Mouse (Mus musculus): ENCODE results near the gene Gm9999. TPM values are rescaled to one million over a fixed set of nuclear protein-coding genes. Genes with fewer than 3 reads are reported as not detected.
A peak's percentile ranks its signal among the peaks of the same experiment; 100 is the strongest.
"Not testable (repeated sequence)": the region's sequence is repeated elsewhere in the genome, so short reads cannot be mapped to it uniquely, and the experiment has no call there.

The Gm9999 gene
- polyA plus RNA-seq, 1 experiment from 2014 or later = not detected

GRCm38 (mm10) chr7:46985718-46986505 is 2.5 kb downstream of the Gm9999 start:
- no peak overlapping the region for H3K4me2 ChIP-seq (replicated peaks)
- no peak overlapping the region for H3K9ac ChIP-seq
- WGBS = 44% methylated on average over 8 of the region's 8 CpGs
- ATAC-seq (ENCODE audit: low FRiP score, low read depth) = no peak
- no peak overlapping the region for H3K4me3 ChIP-seq
- 0 out of 2 replicates have a peak overlapping the region, but pooled peaks have one; percentile 22 for H3K27ac ChIP-seq
- H3K4me1 ChIP-seq = peaks cover 18% of the 10 kb centered on the region
- H3K36me3 ChIP-seq = peaks cover 6% of the 10 kb centered on the region; the same call in 1 of the 2 replicates
- no peaks in the 10 kb centered on the region for H3K9me3 ChIP-seq
- H3K27me3 ChIP-seq = no peaks in the 10 kb centered on the region

DNA sequence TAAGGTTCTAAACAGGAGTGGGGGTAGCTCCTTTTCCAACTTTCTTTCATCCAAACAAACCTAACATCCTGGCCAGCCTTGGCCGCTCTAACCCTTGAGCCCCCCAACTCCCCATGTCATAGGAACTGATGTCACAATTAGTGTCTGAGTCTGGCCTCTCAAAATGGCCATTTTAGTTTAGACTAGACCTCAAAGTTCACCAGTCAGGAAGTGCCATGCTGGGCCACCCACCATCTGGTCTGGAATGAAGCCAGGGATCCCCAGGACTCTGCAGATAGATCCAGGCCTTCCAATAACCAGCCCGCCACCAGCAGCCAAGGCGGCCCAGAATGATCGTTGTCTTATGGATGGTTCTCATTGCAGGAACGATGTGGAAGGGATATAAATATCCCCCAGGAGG is 3.3 kb downstream of the Gm9999 start:
- no peak for ATAC-seq (ENCODE audit: low FRiP score, low read depth)
- Histone ChIP-seq H3K27ac (0 out of 2 replicates have a peak overlapping the region, but pooled peaks have one; percentile 22), H3K4me3 (no peak overlapping the region), H3K4me1 (peaks cover 18% of the 10 kb centered on the region), H3K9ac (no peak overlapping the region), H3K9me3 (no peaks in the 10 kb centered on the region), H3K36me3 (peaks cover 8% of the 10 kb centered on the region), H3K27me3 (no peaks in the 10 kb centered on the region), H3K4me2 (replicated peaks) (no peak overlapping the region)
- 30% methylated on average over 5 of the region's 5 CpGs for WGBS

DNA sequence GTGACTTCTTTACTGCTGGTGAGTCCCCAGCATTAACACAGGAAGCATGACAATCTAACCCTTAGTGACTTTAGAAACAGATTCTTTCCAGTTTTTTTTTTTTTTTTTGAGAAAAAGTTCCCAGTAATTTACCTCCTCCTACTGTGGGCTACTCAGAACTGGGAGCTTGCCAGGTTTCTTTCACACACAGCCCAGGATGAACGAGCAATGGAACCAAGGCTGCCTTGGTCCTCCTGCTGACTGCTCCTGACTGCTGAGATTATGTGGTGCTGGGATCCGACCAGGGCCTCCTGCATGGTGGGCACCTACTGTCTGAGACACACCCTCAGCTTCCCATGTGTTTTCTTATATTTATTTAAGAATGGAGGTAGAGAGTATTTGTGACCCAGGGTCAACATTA is 3.7 kb downstream of the Gm9999 start:
- peaks cover 18% of the 10 kb centered on the region for H3K4me1 ChIP-seq
- H3K9ac ChIP-seq = no peak overlapping the region
- no peak for ATAC-seq (ENCODE audit: low FRiP score, low read depth)
- H3K4me3 ChIP-seq = no peak overlapping the region
- no peaks in the 10 kb centered on the region for H3K27me3 ChIP-seq
- no peak overlapping the region for H3K27ac ChIP-seq
- H3K4me2 ChIP-seq (replicated peaks) = no peak overlapping the region
- WGBS = 43% methylated on average over 2 of the region's 2 CpGs
- H3K36me3 ChIP-seq = peaks cover 12% of the 10 kb centered on the region
- H3K9me3 ChIP-seq = no peaks in the 10 kb centered on the region

- WGBS = 86% methylated on average over 4 of the region's 4 CpGs
These were observed 6.0 kb downstream of the Gm9999 start for GRCm38 (mm10) chr7:46989387-46989786.

GRCm38 (mm10) chr7:46993079-46993478 is 9.7 kb downstream of the Gm9999 start:
- WGBS = 87% methylated on average over 8 of the region's 8 CpGs
- H3K27ac ChIP-seq = no peak overlapping the region
- no peaks in the 10 kb centered on the region for H3K4me1 ChIP-seq
- no peaks in the 10 kb centered on the region for H3K27me3 ChIP-seq
- H3K4me2 ChIP-seq (replicated peaks) = no peak overlapping the region
- H3K4me3 ChIP-seq = no peak overlapping the region
- no peak for ATAC-seq (ENCODE audit: low FRiP score, low read depth)
- peaks cover 67% of the 10 kb centered on the region for H3K36me3 ChIP-seq
- no peak overlapping the region for H3K9ac ChIP-seq
- no peaks in the 10 kb centered on the region for H3K9me3 ChIP-seq

More at GRCm38 (mm10) chr7:46989387-46989786, 6.0 kb downstream of the Gm9999 start:
- H3K9me3 ChIP-seq; ATAC-seq (ENCODE audit: low FRiP score, low read depth); H3K4me2 ChIP-seq (replicated peaks); H3K27me3 ChIP-seq; H3K27ac ChIP-seq; H3K9ac ChIP-seq; H3K4me3 ChIP-seq: not testable (repeated sequence)
- Histone ChIP-seq H3K36me3 (peaks cover 33% of the 10 kb centered on the region), H3K4me1 (peaks cover 18% of the 10 kb centered on the region)

GRCm38 (mm10) chr7:46995558-46995957 is 12.2 kb downstream of the Gm9999 start:
- H3K4me3 ChIP-seq = no peak overlapping the region
- no peaks in the 10 kb centered on the region for H3K9me3 ChIP-seq
- H3K4me2 ChIP-seq (replicated peaks) = no peak overlapping the region
- no peak overlapping the region for H3K27ac ChIP-seq
- H3K36me3 ChIP-seq = peaks cover 79% of the 10 kb centered on the region
- no peak for ATAC-seq (ENCODE audit: low FRiP score, low read depth)
- H3K27me3 ChIP-seq = no peaks in the 10 kb centered on the region
- 94% methylated on average over 3 of the region's 3 CpGs for WGBS
- peaks cover 4% of the 10 kb centered on the region for H3K4me1 ChIP-seq
- H3K9ac ChIP-seq = no peak overlapping the region

DNA sequence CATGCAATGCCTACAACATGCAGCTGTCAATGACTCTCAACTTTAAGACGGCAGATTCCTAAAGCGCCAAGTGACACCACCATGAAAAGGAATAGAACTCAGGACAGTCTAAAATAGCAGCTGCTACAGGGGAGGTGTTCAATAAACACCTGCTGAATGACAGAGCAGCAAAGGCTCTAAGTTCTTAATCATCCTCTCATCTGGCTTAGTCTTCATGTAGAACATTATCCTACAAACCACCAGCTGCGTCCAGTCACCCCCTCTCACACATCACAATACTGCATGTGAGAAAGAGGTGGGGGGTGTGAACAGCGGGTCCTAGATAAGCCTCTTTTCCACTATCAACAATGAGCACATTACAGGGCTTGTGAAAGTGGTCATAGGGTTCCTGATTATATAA is 13.6 kb downstream of the Gm9999 start:
- Histone ChIP-seq H3K4me3 (no peak overlapping the region), H3K9ac (no peak overlapping the region), H3K9me3 (no peaks in the 10 kb centered on the region), H3K4me2 (replicated peaks) (no peak overlapping the region), H3K4me1 (peaks cover 13% of the 10 kb centered on the region), H3K27ac (no peak overlapping the region), H3K27me3 (no peaks in the 10 kb centered on the region), H3K36me3 (peaks cover 72% of the 10 kb centered on the region)
- 93% methylated on average over 4 of the region's 4 CpGs for WGBS
- ATAC-seq (ENCODE audit: low FRiP score, low read depth) = peak; percentile 32; the same call in 1 of the 2 replicates

GRCm38 (mm10) chr7:46997644-46998395 is 14.4 kb downstream of the Gm9999 start:
- no peak overlapping the region for H3K4me3 ChIP-seq
- H3K4me1 ChIP-seq = peaks cover 22% of the 10 kb centered on the region
- 86% methylated on average over 21 of the region's 21 CpGs for WGBS
- peaks cover 66% of the 10 kb centered on the region for H3K36me3 ChIP-seq
- H3K27me3 ChIP-seq = no peaks in the 10 kb centered on the region
- no peak for ATAC-seq (ENCODE audit: low FRiP score, low read depth)
- no peak overlapping the region for H3K9ac ChIP-seq
- no peak overlapping the region for H3K27ac ChIP-seq
- no peak overlapping the region for H3K4me2 ChIP-seq (replicated peaks)
- H3K9me3 ChIP-seq = no peaks in the 10 kb centered on the region

GRCm38 (mm10) chr7:46998942-46999341 is 15.6 kb downstream of the Gm9999 start:
- Histone ChIP-seq H3K4me3 (no peak overlapping the region), H3K9me3 (no peaks in the 10 kb centered on the region), H3K36me3 (peaks cover 55% of the 10 kb centered on the region), H3K27ac (no peak overlapping the region), H3K4me2 (replicated peaks) (no peak overlapping the region), H3K9ac (no peak overlapping the region), H3K4me1 (peaks cover 32% of the 10 kb centered on the region), H3K27me3 (no peaks in the 10 kb centered on the region)
- 96% methylated on average over 2 of the region's 2 CpGs for WGBS
- ATAC-seq (ENCODE audit: low FRiP score, low read depth) = no peak

DNA sequence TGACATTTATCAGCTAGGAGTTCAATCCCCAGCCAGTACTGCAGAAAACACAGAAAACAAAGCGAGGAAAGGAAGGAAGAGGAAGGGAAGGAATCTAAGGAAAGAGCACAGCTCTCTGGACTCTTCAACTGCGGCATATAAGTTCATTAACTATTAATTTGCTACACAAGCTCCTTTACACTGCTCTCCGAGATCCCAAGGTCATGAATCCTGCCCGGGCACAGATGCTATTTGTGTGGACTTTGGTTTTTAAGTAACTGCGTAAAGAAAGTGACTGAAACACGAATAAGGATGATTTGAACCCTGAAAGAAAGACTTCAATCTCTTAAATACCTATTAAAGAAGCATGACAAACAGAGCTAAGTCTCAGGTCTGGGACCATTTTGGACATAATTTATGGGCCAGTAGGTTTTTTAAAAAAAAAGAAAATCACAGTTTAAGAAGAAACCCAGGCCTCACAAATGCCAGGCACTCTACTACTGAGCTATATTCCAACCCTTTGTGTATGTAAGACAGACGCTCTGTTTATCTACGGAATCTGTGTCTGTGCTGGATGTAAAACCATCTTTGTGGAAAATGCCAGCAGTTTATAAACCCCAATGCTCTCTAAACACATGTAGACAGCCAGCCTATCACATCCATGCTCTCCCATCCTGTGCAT is 16.7 kb downstream of the Gm9999 start:
- no peak overlapping the region for H3K27ac ChIP-seq
- H3K4me1 ChIP-seq = peaks cover 36% of the 10 kb centered on the region
- WGBS = 84% methylated on average over 8 of the region's 8 CpGs

DNA sequence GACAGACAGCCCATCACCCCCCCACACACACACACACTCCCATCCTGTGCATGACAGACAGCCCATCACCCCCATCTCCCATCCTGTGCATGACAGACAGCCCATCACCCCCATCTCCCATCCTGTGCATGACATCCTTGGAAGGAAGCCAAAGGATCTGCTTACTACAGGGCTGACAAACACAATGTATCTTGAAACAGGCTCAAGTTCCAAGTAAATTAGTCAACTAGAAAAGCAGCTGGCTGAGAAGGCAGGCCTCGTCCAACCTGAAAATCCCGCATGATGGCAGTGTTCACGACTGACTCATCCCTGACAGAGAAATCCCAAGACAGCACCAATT is 17.2 kb downstream of the Gm9999 start:
- no peaks in the 10 kb centered on the region for H3K27me3 ChIP-seq
- H3K4me1 ChIP-seq = peaks cover 41% of the 10 kb centered on the region
- H3K9me3 ChIP-seq = no peaks in the 10 kb centered on the region
- H3K9ac ChIP-seq = no peak overlapping the region
- WGBS = 60% methylated on average over 3 of the region's 3 CpGs
- H3K4me2 ChIP-seq (replicated peaks) = no peak overlapping the region
- H3K27ac ChIP-seq = no peak overlapping the region
- H3K4me3 ChIP-seq = no peak overlapping the region
- peaks cover 38% of the 10 kb centered on the region for H3K36me3 ChIP-seq
- ATAC-seq (ENCODE audit: low FRiP score, low read depth) = peak; percentile 54

More for the DNA sequence above, 16.7 kb downstream of the Gm9999 start:
- Histone ChIP-seq H3K9ac (no peak overlapping the region), H3K27me3 (no peaks in the 10 kb centered on the region), H3K36me3 (peaks cover 43% of the 10 kb centered on the region), H3K9me3 (no peaks in the 10 kb centered on the region), H3K4me3 (no peak overlapping the region), H3K4me2 (replicated peaks) (no peak overlapping the region)
- ATAC-seq (ENCODE audit: low FRiP score, low read depth) = no peak
